Mouse (Mus musculus): Measurements from ENCODE around the gene Mustn1. TPM values are rescaled to one million over a fixed set of nuclear protein-coding genes. Genes with fewer than 3 reads are reported as not detected.
A peak's percentile ranks its signal among the peaks of the same experiment; 100 is the strongest.

The Mustn1 gene
- polyA plus RNA-seq, 1 experiment from 2014 or later: 29.2 TPM

DNA sequence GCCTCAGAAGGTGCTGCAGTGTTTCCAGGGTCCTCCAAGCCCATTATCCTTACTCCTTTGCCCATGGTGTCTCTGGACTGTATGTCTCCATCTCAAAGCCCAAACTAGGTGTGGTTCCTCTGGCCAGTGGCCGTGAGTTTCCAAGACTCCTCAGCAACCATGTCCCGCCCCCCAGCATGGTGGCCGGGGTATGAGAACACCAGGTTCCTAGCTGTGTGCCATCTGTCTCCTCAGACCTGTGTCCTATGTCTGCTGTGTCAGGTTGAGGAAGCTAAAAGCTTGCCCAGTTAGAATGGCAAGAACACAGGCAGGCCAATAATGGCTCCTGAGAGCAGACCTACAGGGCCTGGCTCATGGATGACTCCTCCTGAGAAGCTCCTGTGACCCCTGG lies 2.7 kb downstream of the Mustn1 start:
- Histone ChIP-seq H3K4me2 (replicated peaks; ENCODE audit: low read depth) (no peak overlapping the region), H3K27ac (replicated peaks) (no peak overlapping the region), H3K9me3 (ENCODE audit: control insufficient read depth, low read length) (no peaks in the 10 kb centered on the region), H3K4me3 (ENCODE audit: low read depth, low read length) (no peak overlapping the region), H3K36me3 (ENCODE audit: control insufficient read depth, insufficient read depth, low read length) (no peaks in the 10 kb centered on the region), H3K9ac (ENCODE audit: low read length) (no peak overlapping the region), H3K27me3 (ENCODE audit: control insufficient read depth, insufficient read depth, low read length) (no peaks in the 10 kb centered on the region), H3K4me1 (replicated peaks; ENCODE audit: control insufficient read depth, insufficient read depth) (no peaks in the 10 kb centered on the region)
- DNase-seq (ENCODE audit: low spot score) (no peak), ATAC-seq (ENCODE audit: low FRiP score, low TSS enrichment) (no peak)
- TF ChIP-seq EP300 (optimal IDR thresholded peaks at IDR 0.05) (no peak), CTCF (IDR thresholded peaks at IDR 0.05; ENCODE audit: low read depth) (no peak)
- 91% methylated on average over 3 of the region's 3 CpGs for WGBS

DNA sequence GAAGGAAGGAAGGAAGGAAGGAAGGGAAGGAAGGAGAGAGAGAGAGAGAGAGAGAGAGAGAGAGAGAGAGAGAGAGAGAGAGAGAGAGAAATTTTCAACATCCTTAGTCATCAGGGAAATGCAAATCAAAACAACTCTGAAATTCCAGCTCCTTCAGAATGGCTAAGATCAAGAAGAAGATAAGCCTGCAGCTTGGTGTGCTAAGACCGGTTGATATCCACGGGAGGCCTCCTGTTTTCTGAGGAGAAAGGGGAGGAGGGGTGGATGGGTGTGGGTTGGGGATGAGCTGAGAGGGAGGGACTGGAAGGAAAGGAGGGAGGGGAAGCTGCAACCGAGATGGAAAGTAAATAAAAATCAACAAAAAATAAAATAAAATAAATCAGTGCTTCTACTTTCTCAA lies 6.3 kb downstream of the Mustn1 start:
- Histone ChIP-seq H3K27me3 (ENCODE audit: control insufficient read depth, insufficient read depth, low read length) (no peaks in the 10 kb centered on the region), H3K4me3 (ENCODE audit: low read depth, low read length) (no peak overlapping the region), H3K4me1 (replicated peaks; ENCODE audit: control insufficient read depth, insufficient read depth) (peaks cover 6% of the 10 kb centered on the region), H3K36me3 (ENCODE audit: control insufficient read depth, insufficient read depth, low read length) (no peaks in the 10 kb centered on the region), H3K4me2 (replicated peaks; ENCODE audit: low read depth) (no peak overlapping the region), H3K27ac (replicated peaks) (no peak overlapping the region), H3K9me3 (ENCODE audit: control insufficient read depth, low read length) (no peaks in the 10 kb centered on the region), H3K9ac (ENCODE audit: low read length) (no peak overlapping the region)
- WGBS: 10% methylated on average over 3 of the region's 3 CpGs
- TF ChIP-seq EP300 (optimal IDR thresholded peaks at IDR 0.05) (no peak), CTCF (IDR thresholded peaks at IDR 0.05; ENCODE audit: low read depth) (no peak)
- no peak for ATAC-seq (ENCODE audit: low FRiP score, low TSS enrichment)
- no peak for DNase-seq (ENCODE audit: low spot score)

DNA sequence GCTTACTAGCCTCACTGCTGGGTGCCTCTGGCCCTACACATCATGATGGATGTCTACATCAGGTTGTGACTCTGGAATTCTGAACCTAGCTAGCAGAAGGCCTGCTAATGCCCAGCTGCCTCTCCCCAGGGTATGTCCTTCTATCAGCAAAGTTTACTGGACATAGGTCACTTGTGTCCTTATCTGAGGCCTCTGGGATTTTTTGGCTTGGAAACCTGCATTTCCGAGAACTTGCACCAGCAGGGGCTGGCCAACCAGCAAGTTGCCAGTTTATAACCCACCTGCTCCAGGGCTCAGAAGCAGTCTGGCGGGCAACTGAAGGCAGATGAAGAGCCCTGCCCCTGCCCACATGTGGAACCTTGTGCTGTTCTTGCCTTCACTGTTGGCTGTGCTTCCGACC lies 7.2 kb downstream of the Mustn1 start, which contains the start of gene Itih4:
Itih4 (plus strand) TSS at position 273 of the 400 bp plus-strand sequence.
- TF ChIP-seq CTCF (IDR thresholded peaks at IDR 0.05; ENCODE audit: low read depth) (no peak), EP300 (optimal IDR thresholded peaks at IDR 0.05) (no peak)
- DNase-seq (ENCODE audit: low spot score) (no peak), ATAC-seq (ENCODE audit: low FRiP score, low TSS enrichment) (no peak)

DNA sequence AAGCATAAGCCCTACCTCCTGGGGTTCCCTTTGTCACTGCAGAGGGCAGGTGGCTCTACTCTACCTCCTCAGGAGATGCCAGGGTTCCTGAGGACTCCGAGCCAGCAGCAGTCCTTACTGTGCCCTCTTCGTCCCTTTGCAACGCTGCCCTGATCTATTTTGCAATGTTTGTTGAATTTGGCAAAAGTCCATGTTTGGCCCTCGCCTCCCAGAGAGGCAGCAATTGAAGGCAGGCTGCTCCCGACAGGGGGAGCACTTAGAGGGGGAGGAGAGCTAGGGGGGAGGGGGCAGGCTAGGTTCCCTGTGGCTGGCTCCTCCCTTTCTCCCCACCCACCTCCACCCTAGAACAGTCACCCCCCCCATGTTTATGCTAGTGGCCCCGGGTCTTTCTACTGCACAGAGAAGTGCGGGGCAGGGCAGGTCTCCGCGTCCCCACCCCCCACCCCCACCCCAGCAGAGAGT lies 9.3 kb downstream of the Mustn1 start:
- no peaks in the 10 kb centered on the region for H3K9me3 ChIP-seq (ENCODE audit: control insufficient read depth, low read length)
- H3K4me3 ChIP-seq (ENCODE audit: low read depth, low read length): no peak overlapping the region
- DNase-seq (ENCODE audit: low spot score) (peak; percentile 77), ATAC-seq (ENCODE audit: low FRiP score, low TSS enrichment) (peak; percentile 65)
- peaks cover 6% of the 10 kb centered on the region for H3K4me1 ChIP-seq (replicated peaks; ENCODE audit: control insufficient read depth, insufficient read depth)
- H3K9ac ChIP-seq (ENCODE audit: low read length): no peak overlapping the region
- no peaks in the 10 kb centered on the region for H3K27me3 ChIP-seq (ENCODE audit: control insufficient read depth, insufficient read depth, low read length)
- H3K27ac ChIP-seq (replicated peaks): 0 out of 2 replicates have a peak overlapping the region, but pooled peaks have one; percentile 24
- no peaks in the 10 kb centered on the region for H3K36me3 ChIP-seq (ENCODE audit: control insufficient read depth, insufficient read depth, low read length)
- TF ChIP-seq CTCF (IDR thresholded peaks at IDR 0.05; ENCODE audit: low read depth): peak; percentile 75
- no peak for TF ChIP-seq EP300 (optimal IDR thresholded peaks at IDR 0.05)
- WGBS: 0% methylated on average over 9 of the region's 9 CpGs
- H3K4me2 ChIP-seq (replicated peaks; ENCODE audit: low read depth): peak overlapping the region; percentile 31

More for the DNA sequence above, 7.2 kb downstream of the Mustn1 start, which contains the start of gene Itih4:
- Histone ChIP-seq H3K27me3 (ENCODE audit: control insufficient read depth, insufficient read depth, low read length) (no peaks in the 10 kb centered on the region), H3K4me1 (replicated peaks; ENCODE audit: control insufficient read depth, insufficient read depth) (peaks cover 6% of the 10 kb centered on the region), H3K4me3 (ENCODE audit: low read depth, low read length) (no peak within 1 kb of the TSS), H3K4me2 (replicated peaks; ENCODE audit: low read depth) (no peak within 1 kb of the TSS), H3K27ac (replicated peaks) (no peak within 1 kb of the TSS), H3K9me3 (ENCODE audit: control insufficient read depth, low read length) (no peaks in the 10 kb centered on the region), H3K36me3 (ENCODE audit: control insufficient read depth, insufficient read depth, low read length) (no peaks in the 10 kb centered on the region), H3K9ac (ENCODE audit: low read length) (no peak within 1 kb of the TSS)
- WGBS: 93% methylated on average over 3 of the region's 3 CpGs

DNA sequence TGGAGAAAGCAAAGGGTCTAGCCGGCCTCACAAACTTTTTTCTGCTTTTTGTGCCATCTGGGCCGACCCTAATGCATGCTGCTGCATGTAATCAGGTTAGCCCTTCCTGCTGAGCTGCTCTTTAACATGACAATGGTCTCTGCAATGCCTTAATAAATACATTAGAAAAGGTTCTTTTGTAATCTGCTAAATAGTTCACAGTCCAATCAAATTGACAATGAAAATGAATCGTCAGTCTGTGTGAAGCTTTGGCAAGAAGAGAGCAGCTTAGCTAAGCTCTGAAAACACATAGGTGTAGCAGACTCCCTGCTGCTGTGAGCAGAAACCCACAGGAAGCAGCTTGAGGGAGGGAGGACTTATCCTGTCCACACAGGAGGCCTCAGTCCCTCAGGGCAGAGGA lies 21.0 kb downstream of the Mustn1 start:
- TF ChIP-seq CTCF (IDR thresholded peaks at IDR 0.05; ENCODE audit: low read depth) (no peak), EP300 (optimal IDR thresholded peaks at IDR 0.05) (no peak)
- no peak overlapping the region for H3K4me3 ChIP-seq (ENCODE audit: low read depth, low read length)
- ATAC-seq (ENCODE audit: low FRiP score, low TSS enrichment) (no peak), DNase-seq (ENCODE audit: low spot score) (no peak)
- H3K9me3 ChIP-seq (ENCODE audit: control insufficient read depth, low read length): no peaks in the 10 kb centered on the region
- no peak overlapping the region for H3K27ac ChIP-seq (replicated peaks)
- no peaks in the 10 kb centered on the region for H3K27me3 ChIP-seq (ENCODE audit: control insufficient read depth, insufficient read depth, low read length)
- WGBS: 61% methylated on average over 3 of the region's 3 CpGs
- H3K4me2 ChIP-seq (replicated peaks; ENCODE audit: low read depth): no peak overlapping the region
- H3K36me3 ChIP-seq (ENCODE audit: control insufficient read depth, insufficient read depth, low read length): no peaks in the 10 kb centered on the region
- no peaks in the 10 kb centered on the region for H3K4me1 ChIP-seq (replicated peaks; ENCODE audit: control insufficient read depth, insufficient read depth)
- H3K9ac ChIP-seq (ENCODE audit: low read length): no peak overlapping the region

DNA sequence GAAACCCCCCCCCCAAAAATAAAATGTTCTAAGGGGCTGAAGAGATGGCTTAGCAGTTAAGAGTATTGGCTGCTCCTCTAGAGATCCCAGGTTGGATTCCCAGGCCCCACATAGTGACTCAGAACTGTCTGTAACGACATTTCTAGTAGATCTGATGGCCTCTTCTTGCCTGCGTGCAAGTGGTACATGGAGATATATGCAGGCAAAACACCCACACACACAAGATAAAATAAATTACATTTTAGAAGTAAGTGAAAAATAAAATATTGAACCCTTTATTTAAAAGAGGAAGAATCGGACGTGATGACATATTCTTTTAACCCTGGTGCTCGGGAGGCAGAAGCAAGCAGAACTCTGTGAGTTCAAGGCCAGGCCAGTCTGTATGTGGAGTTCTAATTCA lies 23.6 kb downstream of the Mustn1 start:
- Histone ChIP-seq H3K4me3 (ENCODE audit: low read depth, low read length) (no peak overlapping the region), H3K27ac (replicated peaks) (no peak overlapping the region), H3K9ac (ENCODE audit: low read length) (no peak overlapping the region), H3K9me3 (ENCODE audit: control insufficient read depth, low read length) (no peaks in the 10 kb centered on the region), H3K27me3 (ENCODE audit: control insufficient read depth, insufficient read depth, low read length) (no peaks in the 10 kb centered on the region), H3K4me1 (replicated peaks; ENCODE audit: control insufficient read depth, insufficient read depth) (no peaks in the 10 kb centered on the region), H3K36me3 (ENCODE audit: control insufficient read depth, insufficient read depth, low read length) (no peaks in the 10 kb centered on the region), H3K4me2 (replicated peaks; ENCODE audit: low read depth) (no peak overlapping the region)
- WGBS: 90% methylated on average over 5 of the region's 5 CpGs
- no peak for TF ChIP-seq EP300 (optimal IDR thresholded peaks at IDR 0.05)
- TF ChIP-seq CTCF (IDR thresholded peaks at IDR 0.05; ENCODE audit: low read depth): no peak
- ATAC-seq (ENCODE audit: low FRiP score, low TSS enrichment) (no peak), DNase-seq (ENCODE audit: low spot score) (no peak)
